Mouse (Mus musculus): ENCODE measurements around the gene Agfg2. TPM values are rescaled to one million over a fixed set of nuclear protein-coding genes. Genes with fewer than 3 reads are reported as not detected.

Agfg2 gene
- total RNA-seq, 2 experiments from 2014 or later: 38.7 to 40.8 TPM

DNA sequence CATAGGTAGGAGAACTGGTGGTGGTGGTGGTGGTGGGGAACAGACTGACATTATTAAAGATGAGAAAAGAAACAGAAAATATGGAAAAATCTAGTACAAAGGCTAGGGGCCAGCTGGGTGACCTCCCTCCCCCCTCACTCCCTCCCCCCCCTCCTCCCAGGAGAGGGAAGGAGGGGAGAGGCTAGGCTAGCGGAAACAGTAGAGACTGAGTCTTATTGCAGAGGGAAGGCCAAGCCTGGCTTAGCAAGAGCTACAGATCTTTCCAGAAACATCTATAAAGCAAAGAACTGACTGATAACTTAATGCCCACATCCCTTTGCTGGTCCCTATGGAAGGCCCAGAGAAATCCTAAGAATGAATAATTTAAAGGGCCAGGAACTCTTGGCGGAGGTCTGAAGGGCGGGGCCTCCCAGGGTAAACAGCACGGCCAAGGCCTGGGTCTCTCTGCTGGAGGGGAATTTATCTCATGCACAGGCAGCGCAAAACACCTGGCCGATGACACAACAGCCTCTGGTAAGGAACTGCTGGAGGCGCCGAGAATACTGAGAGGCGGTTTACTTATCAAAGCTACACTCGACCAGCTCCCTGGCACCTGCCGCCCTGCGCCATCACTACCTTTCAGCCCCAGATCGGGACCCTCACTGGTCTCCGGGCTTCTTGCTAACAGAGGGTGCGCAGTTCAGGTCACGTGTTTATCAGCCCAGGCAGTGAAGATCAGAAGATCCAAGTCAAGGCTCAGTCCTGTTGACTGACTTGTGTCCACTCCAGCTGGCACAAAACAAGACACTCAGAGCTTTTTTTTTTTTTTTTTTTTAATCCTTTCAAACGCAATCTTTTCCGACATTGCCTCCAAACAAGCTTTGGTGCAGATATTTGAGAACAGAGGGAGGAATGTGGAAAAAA is 34.6 kb downstream of the Agfg2 start:
- no peak for DNase-seq (ENCODE audit: low spot score in 2 of 2)
- intact Hi-C loops (cut with DNase I): loop anchor here (5.0 kb wide), 1 partner anchor 63 kb away; no protein-coding TSS in a partner anchor

DNA sequence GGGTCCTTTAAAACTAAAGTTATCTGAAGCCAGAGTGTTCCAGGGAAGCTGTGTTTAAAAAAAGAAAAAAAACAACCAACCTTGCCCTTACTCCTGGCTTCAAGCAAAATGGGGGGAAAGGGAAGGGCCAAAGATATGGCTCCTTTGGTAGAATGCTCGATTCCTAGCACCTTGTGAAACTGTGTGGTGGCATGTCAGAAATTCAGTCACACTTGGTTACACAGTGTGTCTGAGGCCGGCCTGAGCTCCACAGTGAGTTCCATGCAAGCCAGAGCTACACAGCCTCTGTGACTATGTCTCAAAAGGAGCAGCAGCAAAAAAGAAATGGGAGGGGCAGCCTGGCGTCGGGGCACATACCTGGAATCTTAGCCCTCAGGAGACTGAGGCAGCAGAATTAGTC is 35.3 kb downstream of the Agfg2 start:
- no peak for DNase-seq (ENCODE audit: low spot score in 2 of 2)
- intact Hi-C loops (cut with DNase I): no loop called here

DNA sequence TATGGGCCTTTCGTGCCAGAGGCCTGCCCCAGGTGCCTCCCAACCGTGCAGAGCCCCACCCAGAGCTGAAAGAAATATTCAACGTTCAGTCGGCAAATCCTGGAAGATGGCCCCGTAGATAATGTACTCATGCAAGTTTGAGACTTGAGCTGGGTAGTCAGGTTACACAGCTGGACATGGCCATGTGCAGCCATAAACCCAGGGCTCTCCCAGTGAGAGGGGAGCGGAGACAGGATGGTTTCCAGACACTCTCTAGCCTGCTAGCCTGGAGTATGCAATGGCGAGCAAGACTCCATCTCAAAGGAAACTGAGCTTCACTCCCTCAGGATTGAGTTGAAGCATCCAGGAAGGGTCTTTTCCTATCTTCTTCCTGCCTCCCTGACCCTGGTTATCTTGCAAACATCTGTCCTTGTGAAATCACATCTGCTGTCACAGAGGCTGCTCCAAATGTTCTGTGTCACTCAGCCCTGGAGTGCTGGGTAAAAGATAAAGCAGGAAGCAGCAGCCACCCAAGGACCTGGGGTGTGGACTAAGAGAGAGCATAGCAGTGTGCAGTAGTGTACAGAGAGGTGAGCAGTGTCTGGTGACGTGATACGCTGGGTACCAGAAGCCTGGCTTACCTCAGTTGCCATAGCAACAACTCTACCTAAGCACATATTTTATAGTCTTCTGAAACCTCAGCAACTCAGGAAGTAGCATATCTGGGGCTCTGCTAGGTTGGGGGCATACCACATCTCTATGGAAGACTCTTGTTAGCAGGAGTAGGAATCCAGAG is 36.5 kb downstream of the Agfg2 start:
- DNase-seq (ENCODE audit: low spot score in 2 of 2): peak in 1 of 2 experiments; percentile 50

DNA sequence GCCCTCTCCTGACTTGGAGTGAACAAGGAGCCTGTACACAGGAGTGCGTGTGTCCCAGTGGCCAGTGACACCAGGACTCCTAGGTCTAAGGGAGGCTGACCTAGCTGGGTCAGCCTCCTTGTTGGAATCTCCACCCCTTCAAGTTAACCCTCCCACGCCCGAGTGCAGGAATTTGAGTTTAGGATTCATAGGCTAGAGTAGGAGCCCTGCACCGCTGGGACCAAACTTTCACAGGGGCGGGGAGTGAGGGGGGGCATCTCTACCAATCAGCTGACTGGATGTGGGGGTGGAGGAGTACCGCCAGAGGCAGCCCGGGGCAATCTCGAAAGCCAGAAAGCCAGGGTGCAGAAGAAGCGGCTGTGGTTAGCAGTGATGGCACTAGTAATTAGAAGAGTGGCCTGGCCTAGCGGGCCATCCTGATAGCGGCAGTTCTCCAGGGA is 38.9 kb downstream of the Agfg2 start, which contains the start of gene Irs3:
TSS of gene Irs3 (minus strand) at position 63 of the 440 bp plus-strand sequence.
- no peak for DNase-seq (ENCODE audit: low spot score in 2 of 2)
- intact Hi-C loops (cut with DNase I): no loop called here

More for the DNA sequence above, 36.5 kb downstream of the Agfg2 start:
- intact Hi-C loops (cut with DNase I): no loop called here

DNA sequence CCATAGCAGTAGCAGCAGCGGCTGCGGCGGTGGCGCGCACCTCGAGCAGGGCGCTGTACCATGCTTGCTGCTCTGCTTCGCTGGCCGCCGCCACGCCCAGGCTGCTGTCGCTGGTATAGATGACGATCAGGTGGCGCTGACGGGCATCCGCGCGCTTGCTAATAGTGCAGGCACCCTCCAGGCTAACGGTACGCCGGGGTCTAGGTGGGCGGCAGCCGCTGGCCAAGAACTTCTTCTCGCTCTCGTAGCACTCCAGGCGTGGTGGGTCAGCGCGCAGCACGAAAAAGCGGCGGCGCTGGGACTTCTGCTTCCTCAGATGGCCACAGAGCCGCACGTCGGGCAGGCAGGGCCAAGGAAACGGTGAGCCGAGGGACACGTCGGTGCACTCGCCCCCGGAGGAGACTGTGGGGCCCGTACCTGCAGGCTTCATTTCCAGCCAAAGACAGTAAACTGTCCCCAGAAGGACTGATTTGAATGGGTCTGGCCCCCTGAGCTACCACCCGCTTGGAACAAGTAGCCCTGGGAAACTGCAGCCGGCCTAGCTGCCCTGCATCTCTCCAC is 39.4 kb downstream of the Agfg2 start:
- intact Hi-C loops (cut with DNase I): no loop called here

DNA sequence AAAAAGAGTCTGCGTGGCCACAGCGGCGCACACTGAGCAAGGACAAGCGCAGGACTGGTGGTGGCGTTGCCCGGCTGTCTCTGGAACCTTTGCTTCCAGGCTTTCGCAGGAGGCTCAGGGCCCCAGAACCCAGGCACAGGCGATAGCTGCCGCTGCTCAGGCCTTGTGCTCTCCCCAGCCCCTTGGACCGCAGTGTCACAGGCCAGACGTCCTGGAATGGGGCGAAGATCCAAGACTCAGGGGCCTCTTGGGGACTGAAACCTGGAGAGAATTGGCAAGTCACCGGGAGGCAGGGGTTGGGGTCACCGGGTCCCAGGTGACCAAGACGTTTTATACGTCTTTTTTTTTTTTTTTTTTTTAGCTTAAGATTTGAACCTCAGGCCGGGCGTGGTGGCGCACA is 40.0 kb downstream of the Agfg2 start:
- DNase-seq (ENCODE audit: low spot score in 2 of 2): no peak
- intact Hi-C loops (cut with DNase I): no loop called here

More for the DNA sequence above, 39.4 kb downstream of the Agfg2 start:
- DNase-seq (ENCODE audit: low spot score in 2 of 2): no peak

DNA sequence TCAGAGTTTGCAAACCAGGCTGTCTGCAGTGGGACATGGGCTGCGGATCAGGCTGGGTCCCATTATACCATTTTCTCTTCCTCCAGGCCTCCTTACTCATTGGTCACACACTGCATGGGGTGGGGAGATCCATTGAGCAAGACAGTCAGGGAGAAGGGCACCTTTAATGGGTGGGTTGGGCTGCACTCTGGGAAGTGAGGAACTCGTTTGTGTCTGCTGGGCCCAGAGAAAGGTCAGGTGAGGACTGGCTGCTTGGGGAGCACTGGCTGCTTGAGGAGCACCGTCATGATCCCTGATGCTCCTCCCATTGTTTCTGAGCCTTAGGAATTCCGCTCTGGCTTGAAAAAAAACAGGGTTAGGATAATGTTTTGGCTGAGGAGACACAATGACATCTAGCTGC is 41.6 kb downstream of the Agfg2 start:
- DNase-seq (ENCODE audit: low spot score in 2 of 2): no peak
- intact Hi-C loops (cut with DNase I): no loop called here

DNA sequence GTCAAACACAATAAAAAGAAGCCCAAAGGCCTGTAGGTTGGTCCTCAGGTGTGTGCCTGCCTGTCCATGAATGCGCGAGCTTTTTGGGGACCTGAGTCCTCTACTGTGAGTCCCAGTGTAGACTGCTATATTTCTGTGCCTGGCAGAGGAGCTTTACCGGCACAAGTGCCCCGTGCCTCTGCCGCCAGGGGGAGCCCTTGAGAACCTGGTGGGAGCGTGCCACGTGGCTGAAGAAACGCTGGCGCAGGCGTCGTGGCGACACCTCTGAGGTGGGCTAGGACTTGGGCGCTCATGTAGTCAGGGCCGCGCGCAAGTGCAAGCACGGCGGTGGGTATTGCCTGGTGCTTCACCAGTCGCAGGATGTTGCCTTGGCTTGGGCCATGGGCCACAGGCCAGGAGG is 43.5 kb downstream of the Agfg2 start, which contains the start of gene Sap25:
TSS of gene Sap25 (plus strand) at position 281 of the 400 bp plus-strand sequence.
- DNase-seq (ENCODE audit: low spot score in 2 of 2): no peak
- intact Hi-C loops (cut with DNase I): no loop called here

DNA sequence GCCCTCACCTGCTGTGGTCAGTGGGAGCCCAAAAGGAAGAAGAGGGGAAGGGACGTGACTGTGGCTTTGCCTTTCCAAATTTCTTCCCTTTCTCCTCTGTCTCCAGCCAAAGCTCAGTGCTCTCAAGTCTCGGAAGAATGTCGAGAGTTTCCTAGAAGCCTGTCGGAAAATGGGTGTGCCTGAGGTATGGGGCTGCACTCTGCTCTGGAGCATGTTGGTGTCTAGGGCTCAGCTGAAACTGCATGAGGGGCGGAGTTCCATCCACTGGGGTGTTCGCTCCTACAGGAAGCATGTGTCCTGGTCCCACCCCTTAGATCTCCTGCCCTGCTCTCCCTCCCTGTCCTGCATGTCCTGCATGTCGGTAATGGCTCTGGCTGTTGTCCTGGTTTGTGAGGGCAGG is 45.1 kb downstream of the Agfg2 start:
- intact Hi-C loops (cut with DNase I): no loop called here
- DNase-seq (ENCODE audit: low spot score in 2 of 2): no peak

DNA sequence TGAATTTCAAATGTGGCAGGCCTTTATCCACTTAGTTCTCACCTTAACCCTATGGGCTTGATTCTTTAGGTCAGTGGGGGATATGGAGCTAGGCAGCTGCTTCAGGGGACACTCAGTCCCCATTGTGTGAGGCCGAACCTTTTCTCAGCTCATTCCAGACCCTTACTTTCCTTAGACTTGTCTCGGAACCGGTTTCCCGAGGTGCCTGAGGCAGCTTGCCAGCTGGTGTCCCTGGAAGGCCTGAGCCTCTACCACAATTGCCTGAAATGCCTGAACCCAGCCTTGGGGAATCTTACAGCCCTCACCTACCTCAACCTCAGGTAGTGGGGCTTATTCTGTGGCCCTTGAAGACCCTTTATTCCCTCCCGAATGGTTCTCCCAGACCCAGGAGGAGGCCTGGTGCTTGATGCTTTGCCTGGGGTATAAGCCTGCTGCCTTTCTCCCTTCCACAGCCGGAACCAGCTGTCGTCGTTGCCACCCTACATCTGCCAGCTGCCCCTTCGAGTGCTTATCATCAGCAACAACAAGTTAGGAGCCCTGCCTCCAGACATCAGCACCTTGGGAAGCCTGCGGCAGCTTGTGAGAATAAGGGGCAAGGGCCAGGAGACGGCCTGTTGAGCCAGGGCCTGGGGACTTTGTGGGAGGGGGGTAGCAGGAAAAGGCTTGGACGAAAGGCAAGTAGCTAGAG is 51.0 kb downstream of the Agfg2 start:
- DNase-seq (ENCODE audit: low spot score in 2 of 2): no peak

DNA sequence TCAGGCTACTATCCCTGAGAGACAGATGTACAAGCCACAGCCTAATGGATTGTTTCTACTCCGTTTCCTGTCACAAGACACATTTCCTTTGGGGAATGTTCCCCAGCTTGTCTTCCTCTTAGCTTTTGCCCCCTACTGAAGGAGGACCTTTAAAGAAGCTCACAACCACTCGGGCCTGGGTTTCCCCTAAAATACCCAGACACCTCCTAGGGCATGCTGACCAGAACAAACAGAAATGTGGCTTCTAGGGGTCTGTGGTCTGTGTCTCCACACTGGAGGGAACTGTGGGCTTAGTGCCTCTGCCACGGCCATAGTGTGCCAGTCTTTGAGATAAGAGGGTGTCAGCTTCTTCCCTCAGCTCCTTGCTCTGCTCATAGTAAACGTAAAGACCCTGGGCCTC is 52.9 kb downstream of the Agfg2 start:
- intact Hi-C loops (cut with DNase I): no loop called here
- no peak for DNase-seq (ENCODE audit: low spot score in 2 of 2)

More for the DNA sequence above, 51.0 kb downstream of the Agfg2 start:
- intact Hi-C loops (cut with DNase I): no loop called here

DNA sequence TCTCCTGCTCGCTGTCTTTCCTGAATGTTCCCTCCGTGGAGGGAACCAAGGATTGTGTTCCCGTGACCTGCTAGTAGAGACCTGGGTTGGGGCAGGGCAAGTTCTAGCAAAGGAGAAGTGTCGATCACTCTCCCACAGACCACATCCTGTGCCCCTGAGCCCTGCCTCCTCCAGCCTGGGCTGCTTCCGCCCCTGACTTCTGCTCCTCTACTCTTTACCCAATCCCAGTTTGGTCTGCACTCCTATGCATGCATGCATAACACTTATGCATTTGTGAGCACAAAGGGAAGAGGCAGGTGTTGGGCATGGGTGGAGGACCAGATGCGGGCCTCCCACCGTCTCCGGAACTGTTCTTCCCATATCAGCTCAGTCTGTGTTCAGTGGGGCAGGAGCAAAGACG is 53.4 kb downstream of the Agfg2 start:
- intact Hi-C loops (cut with DNase I): no loop called here
- DNase-seq (ENCODE audit: low spot score in 2 of 2): no peak

DNA sequence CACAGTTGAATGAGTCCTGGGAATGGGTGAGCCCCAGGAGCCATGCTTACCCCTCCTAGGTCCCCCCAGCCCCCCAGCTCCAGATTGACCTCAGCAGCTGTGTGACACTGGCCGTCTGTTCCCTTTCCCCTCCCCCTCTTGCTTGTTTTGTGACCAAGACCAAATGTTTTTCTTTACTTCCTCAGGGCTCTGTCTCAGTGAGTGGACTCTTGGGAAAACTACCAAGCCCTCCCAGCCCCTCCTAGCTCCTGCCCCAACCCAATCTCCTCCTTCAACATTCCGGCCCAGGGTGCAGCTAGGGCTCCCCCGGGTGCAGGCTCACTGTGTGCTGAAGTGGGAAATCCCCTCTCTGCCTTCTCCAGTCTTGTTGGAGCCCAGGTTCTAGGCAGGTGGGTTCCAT is 53.9 kb downstream of the Agfg2 start:
- intact Hi-C loops (cut with DNase I): no loop called here

DNA sequence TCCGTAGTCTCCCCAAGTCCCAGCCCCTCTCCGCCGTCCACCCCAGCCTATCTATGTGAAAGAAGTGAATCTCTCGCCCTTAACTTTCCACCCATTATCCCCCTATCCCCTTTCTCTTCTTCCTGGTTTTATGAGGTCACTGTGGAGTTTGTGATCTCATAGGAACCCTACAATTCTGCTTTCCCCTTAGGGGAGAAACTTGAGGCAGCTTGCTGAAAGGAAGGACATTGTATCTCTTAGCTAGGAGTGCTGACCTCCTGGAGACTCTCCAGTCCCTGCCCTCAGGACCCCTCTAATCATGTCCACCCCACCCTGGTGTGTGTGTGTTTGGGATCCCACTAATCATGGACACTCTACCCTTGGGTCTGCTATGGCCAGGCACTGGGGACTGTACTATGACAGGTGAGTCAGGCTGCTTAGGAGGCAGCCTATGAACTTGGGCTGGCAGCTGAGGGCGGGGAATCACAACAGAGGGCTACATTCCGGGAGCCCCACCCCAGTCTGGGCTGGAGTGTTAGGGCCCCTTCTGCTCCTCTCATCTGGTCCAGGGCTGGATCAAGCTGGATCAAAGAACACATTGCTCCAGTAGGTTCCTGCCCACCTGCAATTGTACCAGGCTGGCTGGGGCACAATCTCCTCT is 54.5 kb downstream of the Agfg2 start:
- no peak for DNase-seq (ENCODE audit: low spot score in 2 of 2)
- intact Hi-C loops (cut with DNase I): no loop called here

More for the DNA sequence above, 53.9 kb downstream of the Agfg2 start:
- no peak for DNase-seq (ENCODE audit: low spot score in 2 of 2)

DNA sequence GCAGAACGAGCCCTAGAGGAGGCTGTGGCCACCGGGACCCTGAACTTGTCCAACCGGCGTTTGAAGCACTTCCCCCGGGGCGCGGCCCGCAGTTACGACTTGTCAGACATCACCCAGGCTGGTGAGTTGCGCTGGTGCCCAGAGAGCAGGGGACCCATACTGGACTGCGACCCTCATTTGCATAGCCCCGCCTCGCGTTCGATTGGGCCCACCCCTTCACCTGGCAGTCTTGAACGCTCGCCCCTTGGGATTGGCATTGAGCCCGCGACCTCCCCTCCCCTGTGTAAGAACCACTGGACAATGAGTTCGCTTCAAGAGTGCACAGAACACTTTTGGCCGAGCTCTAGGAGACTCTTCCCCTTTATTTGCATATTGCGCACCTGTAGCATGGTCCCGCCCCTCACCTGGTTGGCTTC is 55.2 kb downstream of the Agfg2 start:
- intact Hi-C loops (cut with DNase I): no loop called here
- DNase-seq (ENCODE audit: low spot score in 2 of 2): no peak

DNA sequence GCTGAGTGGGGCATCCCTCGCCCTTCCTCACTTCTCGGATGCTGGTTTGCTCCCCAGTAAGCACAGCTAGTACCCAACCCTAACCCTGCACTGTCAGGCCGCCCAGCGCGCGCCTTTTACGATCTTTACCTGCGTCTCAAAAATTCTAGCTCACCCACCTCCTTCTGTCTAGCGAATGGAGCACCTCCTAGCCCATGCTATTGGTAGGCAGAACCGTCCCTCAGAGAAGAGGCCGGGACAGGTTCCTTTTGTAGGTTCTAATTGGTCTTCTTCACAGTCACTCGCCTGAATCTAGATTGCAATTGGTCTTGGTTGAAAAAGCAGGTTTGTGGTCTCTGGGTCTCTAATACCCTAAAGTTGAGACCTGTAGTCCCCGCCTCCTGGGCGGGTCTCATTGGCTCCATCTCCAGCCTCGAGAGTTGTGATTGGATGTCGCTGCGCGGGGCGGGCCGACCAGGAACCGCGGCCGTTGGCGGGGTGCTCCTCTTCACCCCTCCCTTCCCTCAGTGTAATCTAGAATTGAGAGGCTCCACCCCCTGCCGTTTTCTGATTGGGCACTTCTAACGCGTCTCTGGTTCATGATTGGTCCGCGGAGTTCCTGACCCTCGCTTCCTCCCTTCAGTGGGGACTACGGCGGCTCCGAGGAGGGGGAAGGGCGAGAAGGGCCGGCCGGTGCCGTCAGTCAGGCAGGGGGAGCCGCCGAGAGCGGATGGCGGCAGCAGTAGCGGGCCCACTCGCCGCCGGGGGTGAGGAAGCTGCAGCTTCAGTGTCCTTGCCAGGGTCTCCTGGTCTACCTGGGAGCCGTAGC is 55.8 kb downstream of the Agfg2 start, which contains the start of the genes Fbxo24, Lrch4 and Gm20605:
TSS of gene Fbxo24 (minus strand) at position 505 of the 808 bp plus-strand sequence.
TSS of gene Lrch4 (plus strand) at position 624 of the 808 bp plus-strand sequence.
TSS of gene Gm20605 (plus strand) at position 678 of the 808 bp plus-strand sequence.
- intact Hi-C loops (cut with DNase I): no loop called here

DNA sequence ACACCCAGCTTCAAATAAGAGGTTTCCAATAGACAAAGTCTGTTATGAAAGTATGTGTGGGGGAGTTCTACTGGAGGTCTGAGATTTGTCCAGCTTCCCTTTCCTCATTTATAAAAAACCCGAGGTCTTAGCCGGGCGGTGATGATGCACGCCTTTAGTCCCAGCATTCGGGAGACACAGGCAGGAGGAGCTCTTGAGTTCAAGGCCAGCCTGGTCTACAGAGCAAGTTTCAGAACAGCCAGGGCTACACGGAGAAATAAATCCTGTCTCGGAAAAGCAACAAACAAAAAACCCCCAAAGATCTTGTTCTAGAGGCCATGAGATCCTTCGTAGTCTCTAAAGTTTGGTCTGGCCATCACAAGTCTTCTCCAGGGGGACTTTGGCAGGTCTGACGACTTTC is 56.5 kb downstream of the Agfg2 start:
- intact Hi-C loops (cut with DNase I): no loop called here

More for the DNA sequence above, 55.8 kb downstream of the Agfg2 start, which contains the start of the genes Fbxo24, Lrch4 and Gm20605:
- DNase-seq (ENCODE audit: low spot score in 2 of 2): peak; percentile 99 to 100

More for the DNA sequence above, 56.5 kb downstream of the Agfg2 start:
- DNase-seq (ENCODE audit: low spot score in 2 of 2): no peak

Measured in left cerebral cortex, postnatal 14 days (tissue).